Mouse (Mus musculus) hindbrain, embryonic 13.5 days (tissue): ENCODE measurements around the gene Tdrd3. TPM values are rescaled to one million over a fixed set of nuclear protein-coding genes. Genes with fewer than 3 reads are reported as not detected.

ENCODE experiments used
- ATAC-seq: fragments of 200-750 bp; cut with Nextera tagmentation; 2 replicates; pipeline ENCODE4 v1.8.0; 2017; ENCODE audit warnings: moderate TSS enrichment; ENCODE audit not compliant: low FRiP score
- H3K27ac ChIP-seq: fragments of 300-500 bp; sonication (generic); 2 replicates; pipeline ENCODE4 v1.5.1; 2015; ENCODE audit warnings: inconsistent platforms, mild to moderate bottlenecking, moderate library complexity
- H3K27me3 ChIP-seq: fragments of 300-500 bp; sonication (generic); 2 replicates; pipeline ENCODE4 v1.6.1; 2015; ENCODE audit warnings: mild to moderate bottlenecking, inconsistent platforms
- H3K36me3 ChIP-seq: fragments of 300-500 bp; sonication (generic); 2 replicates; pipeline ENCODE4 v1.6.1; 2015; ENCODE audit warnings: mild to moderate bottlenecking, inconsistent platforms
- H3K4me1 ChIP-seq: fragments of 300-500 bp; sonication (generic); replicated peaks from 2 replicates; pipeline ENCODE4 v1.6.1; 2015; ENCODE audit warnings: inconsistent platforms
- H3K4me2 ChIP-seq: fragments of 300-500 bp; sonication (generic); 2 replicates; pipeline ENCODE4 v1.6.1; 2015; ENCODE audit warnings: inconsistent platforms, mild to moderate bottlenecking, moderate library complexity
- H3K4me3 ChIP-seq: fragments of 300-500 bp; sonication (generic); 2 replicates; pipeline ENCODE4 v1.5.1; 2015; ENCODE audit warnings: mild to moderate bottlenecking, inconsistent platforms
- H3K9ac ChIP-seq: fragments of 300-500 bp; sonication (generic); 2 replicates; pipeline ENCODE4 v1.6.1; 2015; ENCODE audit warnings: mild to moderate bottlenecking, inconsistent platforms
- H3K9me3 ChIP-seq: fragments of 300-500 bp; sonication (generic); 2 replicates; pipeline ENCODE4 v1.6.1; 2016; ENCODE audit warnings: inconsistent platforms
- WGBS: fragments of 180-500 bp; shearing (Covaris S2); methylation state at CpG from one replicate; pipeline ENCODE4 v1.1.7; 2015; 5-methylcytosine and 5-hydroxymethylcytosine counted together
- polyA plus RNA-seq: library from polyadenylated mRNA; unstranded; fragments of >200 nt; fragmentation: Nextera tagmentation; extraction: Ambion mirVana; gene quantifications from 2 replicates; pipeline ENCODE4 v1.2.1, GENCODE M21; 2015

The Tdrd3 gene
- polyA plus RNA-seq, 1 experiment from 2014 or later = 45.4 TPM

DNA sequence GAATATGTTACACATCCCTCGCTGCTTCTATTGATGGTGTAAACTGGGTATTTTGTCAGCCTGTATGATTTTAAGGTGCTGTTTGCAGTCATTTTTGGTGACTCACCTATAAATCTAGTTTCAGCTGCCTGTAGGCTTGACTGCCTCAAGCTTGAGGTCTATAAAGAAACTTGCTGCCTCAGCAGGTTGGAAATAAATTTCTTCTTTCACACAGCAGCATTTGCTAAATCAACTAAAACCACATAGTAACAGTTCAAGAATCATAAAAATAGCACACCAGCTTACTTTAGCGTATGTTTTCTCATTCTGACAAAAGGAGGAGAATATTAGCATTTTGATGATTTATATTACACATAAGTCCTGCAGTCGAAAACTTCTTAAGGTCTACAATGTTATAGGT, 6.0 kb downstream of the Tdrd3 start:
- Histone ChIP-seq H3K36me3 (no peaks in the 10 kb centered on the region), H3K4me3 (no peak overlapping the region), H3K4me1 (peaks cover 26% of the 10 kb centered on the region), H3K9me3 (no peaks in the 10 kb centered on the region), H3K4me2 (no peak overlapping the region), H3K27ac (no peak overlapping the region), H3K9ac (no peak overlapping the region), H3K27me3 (no peaks in the 10 kb centered on the region)
- no peak for ATAC-seq
- WGBS = 91% methylated on average over 3 of the region's 3 CpGs

DNA sequence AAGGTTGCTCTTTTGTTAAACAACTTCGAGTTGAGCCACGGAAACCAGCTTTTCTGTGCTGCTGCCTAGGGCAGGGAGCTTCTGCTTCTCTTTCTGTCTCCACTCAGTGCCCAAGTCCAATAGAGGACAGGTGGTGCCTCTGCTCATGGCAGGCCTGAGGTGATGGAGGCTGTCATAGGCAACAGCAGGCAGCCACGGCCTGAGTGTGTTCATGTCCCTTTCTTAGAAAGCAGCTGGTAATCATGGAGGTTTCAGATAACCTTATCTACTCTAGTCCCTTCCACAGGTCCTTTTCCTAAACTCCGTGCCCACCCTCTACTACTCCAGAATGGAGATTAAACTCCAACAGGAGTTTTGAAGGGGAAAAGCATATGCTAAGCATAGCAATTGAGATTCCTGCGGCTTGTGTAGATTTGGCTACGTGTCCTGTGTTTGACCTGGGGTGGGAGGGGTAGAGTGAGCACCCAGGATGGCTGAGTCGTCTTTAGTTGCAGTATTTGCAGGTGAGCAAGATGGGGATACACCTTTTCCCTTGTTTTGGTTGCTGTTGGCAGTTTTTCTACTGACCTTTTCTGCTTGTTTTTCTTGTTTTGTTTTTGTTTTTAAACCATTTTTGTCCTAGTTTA, 10.0 kb downstream of the Tdrd3 start:
- Histone ChIP-seq H3K9me3 (no peaks in the 10 kb centered on the region), H3K4me1 (peaks cover 6% of the 10 kb centered on the region; the same call in 1 of the 2 replicates), H3K4me2 (no peak overlapping the region), H3K36me3 (no peaks in the 10 kb centered on the region), H3K27me3 (no peaks in the 10 kb centered on the region), H3K4me3 (no peak overlapping the region), H3K27ac (no peak overlapping the region), H3K9ac (no peak overlapping the region)
- 71% methylated on average over 7 of the region's 7 CpGs for WGBS
- no peak for ATAC-seq

DNA sequence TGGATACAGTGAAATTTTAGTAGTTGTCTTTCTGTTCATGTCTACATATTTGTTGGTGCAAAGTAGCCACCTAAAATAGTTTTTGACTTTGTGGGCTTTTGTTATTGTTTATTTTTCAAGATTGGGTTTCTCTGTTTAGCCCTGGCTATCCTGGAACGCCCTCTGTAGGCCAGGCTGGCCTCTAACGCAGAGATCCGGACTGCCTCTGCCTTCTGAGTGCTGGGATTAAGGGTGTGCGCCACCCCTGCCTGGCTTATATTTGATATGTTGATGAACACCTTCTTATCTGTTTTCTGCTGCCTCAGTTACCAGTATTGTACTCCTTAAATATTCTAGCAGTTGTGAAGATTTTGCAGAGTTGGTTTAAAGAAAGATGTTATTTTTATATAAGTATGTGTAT, 10.6 kb downstream of the Tdrd3 start:
- Histone ChIP-seq H3K36me3 (no peaks in the 10 kb centered on the region), H3K4me3 (no peak overlapping the region), H3K27ac (no peak overlapping the region), H3K27me3 (no peaks in the 10 kb centered on the region), H3K9ac (no peak overlapping the region), H3K4me2 (no peak overlapping the region), H3K4me1 (peaks cover 6% of the 10 kb centered on the region; the same call in 1 of the 2 replicates), H3K9me3 (no peaks in the 10 kb centered on the region)
- no peak for ATAC-seq
- 93% methylated on average over 4 of the region's 4 CpGs for WGBS

DNA sequence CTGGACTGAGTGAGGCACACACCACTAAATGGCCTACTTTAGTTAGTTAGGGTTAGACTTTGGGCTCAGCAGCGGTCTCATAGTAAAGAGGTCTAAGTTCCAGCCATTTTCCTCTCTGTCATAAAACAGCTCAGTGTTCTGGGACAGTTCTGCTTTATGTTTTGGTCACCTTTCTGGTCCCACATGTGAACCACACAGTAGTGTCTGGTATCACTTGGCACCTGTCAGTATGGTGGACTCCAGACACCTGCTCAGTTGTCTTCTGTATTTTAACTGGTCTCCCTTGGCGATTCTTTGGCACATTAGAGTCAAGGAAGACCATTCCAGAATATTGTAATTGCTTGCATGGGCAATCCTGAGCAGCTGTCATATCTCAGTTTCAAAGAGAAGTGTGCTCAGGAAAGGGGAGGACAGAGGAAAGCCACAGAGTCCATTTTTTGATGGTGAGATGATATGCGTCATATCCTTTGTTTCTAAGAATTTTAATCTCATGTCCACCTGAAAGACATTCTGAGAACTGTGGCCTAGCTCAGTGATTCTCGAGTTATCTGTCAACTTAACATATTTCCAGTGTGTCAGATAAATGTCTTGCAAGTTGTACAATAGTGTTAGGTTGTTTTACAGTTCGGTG, 11.3 kb downstream of the Tdrd3 start:
- Histone ChIP-seq H3K27ac (no peak overlapping the region), H3K9me3 (no peaks in the 10 kb centered on the region), H3K27me3 (no peaks in the 10 kb centered on the region), H3K4me2 (no peak overlapping the region), H3K4me1 (peaks cover 6% of the 10 kb centered on the region; the same call in 1 of the 2 replicates), H3K36me3 (no peaks in the 10 kb centered on the region), H3K4me3 (no peak overlapping the region), H3K9ac (no peak overlapping the region)
- ATAC-seq = no peak
- 89% methylated on average over 5 of the region's 5 CpGs for WGBS

DNA sequence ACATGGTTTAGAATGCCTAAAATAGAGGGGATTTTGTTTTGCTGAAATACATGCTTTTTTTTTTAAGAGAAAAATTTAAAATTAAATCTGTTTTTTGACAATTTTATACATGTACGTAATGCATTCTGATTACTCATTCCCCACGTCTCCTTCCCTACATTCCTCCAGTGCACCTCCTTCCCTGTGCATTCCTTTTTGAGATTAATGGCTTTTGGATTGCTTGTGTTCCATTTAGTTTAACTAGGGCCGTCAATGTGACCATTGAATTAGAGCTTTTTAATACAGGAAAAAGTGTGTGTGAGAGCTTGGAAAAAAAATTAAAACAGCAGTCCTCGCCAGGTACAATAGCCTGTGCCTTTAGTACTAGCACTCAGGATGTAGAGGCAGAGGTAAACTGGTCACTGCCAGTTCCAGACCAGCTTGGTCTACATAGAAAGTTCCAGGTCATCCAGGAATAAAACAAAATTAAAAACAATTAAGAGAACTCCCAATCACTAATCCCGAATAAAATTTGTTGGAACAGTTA, 17.0 kb downstream of the Tdrd3 start:
- WGBS = 63% methylated on average over 5 of the region's 5 CpGs
- Histone ChIP-seq H3K9ac (no peak overlapping the region), H3K4me3 (no peak overlapping the region), H3K27me3 (no peaks in the 10 kb centered on the region), H3K9me3 (no peaks in the 10 kb centered on the region), H3K4me1 (no peaks in the 10 kb centered on the region), H3K36me3 (peaks cover 4% of the 10 kb centered on the region; the same call in 1 of the 2 replicates), H3K4me2 (no peak overlapping the region), H3K27ac (no peak overlapping the region)
- ATAC-seq = no peak

DNA sequence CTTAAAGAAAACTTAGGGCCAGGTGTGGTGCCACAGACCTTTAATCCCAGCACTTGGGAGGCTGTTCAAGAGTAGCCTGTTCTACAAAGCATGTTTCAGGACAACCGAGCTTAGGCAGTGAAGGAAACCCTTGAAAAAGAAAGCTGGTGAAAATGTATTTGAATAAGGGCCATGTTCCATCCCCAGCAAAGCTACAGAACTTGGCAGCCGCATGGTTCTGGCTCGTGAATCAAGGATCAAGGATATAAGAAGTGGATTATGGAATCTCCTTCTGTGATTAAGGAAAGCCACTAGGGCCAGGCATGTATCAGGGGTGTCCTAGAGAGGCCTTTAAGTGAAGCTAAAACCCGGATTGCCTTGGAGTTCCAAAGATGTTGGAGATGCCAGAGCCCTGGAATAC, 18.9 kb downstream of the Tdrd3 start:
- no peaks in the 10 kb centered on the region for H3K9me3 ChIP-seq
- no peak overlapping the region for H3K4me2 ChIP-seq
- no peak for ATAC-seq
- 96% methylated on average over 4 of the region's 4 CpGs for WGBS
- H3K9ac ChIP-seq = no peak overlapping the region
- H3K27me3 ChIP-seq = no peaks in the 10 kb centered on the region
- no peak overlapping the region for H3K27ac ChIP-seq
- H3K36me3 ChIP-seq = peaks cover 4% of the 10 kb centered on the region; the same call in 1 of the 2 replicates
- H3K4me3 ChIP-seq = no peak overlapping the region
- H3K4me1 ChIP-seq = peaks cover 4% of the 10 kb centered on the region

DNA sequence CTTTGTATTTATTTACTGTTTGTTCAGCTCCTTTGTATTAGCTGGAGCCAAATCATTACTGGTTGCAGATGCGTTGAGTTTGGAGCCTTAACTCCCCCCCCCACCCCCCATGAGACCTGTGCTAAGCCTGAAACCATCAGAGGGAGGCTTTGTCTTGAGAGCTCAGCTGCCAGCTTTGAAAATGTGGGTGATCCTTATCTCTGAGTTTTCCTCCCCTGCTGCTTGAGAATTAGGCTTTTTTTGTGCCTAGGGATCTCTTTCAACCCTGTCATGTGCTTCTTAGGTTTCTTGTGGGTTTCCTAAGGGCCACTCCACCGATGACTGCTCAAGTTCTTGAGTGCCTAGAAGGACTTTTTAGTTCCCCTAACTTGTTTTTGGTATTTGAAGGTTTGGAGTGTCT, 23.3 kb downstream of the Tdrd3 start:
- no peak for ATAC-seq
- Histone ChIP-seq H3K27me3 (no peaks in the 10 kb centered on the region), H3K4me1 (peaks cover 4% of the 10 kb centered on the region), H3K27ac (no peak overlapping the region), H3K4me2 (no peak overlapping the region), H3K4me3 (no peak overlapping the region), H3K36me3 (peaks cover 4% of the 10 kb centered on the region; the same call in 1 of the 2 replicates), H3K9ac (no peak overlapping the region), H3K9me3 (no peaks in the 10 kb centered on the region)
- WGBS = 3% methylated on average over 2 of the region's 2 CpGs

DNA sequence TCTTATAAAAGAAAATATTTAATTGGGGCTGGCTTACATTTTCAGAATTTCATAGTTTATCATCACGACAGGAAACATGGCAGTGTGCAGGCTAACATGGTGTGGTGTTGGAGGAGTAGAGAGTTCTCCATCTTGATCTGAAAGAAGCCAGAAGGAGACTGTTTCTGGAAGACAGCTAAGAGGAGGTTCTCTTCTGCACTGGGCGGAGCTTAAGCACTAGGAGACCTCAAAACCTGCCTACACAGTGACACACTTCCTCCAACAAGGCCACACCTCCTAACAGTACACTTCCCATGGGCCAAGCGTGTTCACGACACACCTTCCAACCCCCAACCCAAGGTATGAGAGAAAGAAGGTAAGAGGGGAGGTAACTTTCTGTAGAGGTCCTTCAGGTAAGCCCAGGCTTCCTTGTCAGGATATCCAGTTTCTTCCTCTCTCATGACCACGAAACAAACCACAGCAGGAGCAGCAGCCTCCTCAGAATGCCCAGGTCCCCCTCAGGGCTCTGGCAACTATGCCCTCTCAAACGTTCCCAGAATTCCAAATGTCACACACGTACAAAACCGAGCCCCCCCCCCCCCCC, 30.0 kb downstream of the Tdrd3 start:
- no peak overlapping the region for H3K27ac ChIP-seq
- no peak overlapping the region for H3K4me2 ChIP-seq
- ATAC-seq = no peak
- 87% methylated on average over 8 of the region's 8 CpGs for WGBS
- H3K9me3 ChIP-seq = no peaks in the 10 kb centered on the region
- no peak overlapping the region for H3K4me3 ChIP-seq
- peaks cover 3% of the 10 kb centered on the region; the same call in 1 of the 2 replicates for H3K36me3 ChIP-seq
- peaks cover under 1% of the 10 kb centered on the region; the same call in 1 of the 2 replicates for H3K4me1 ChIP-seq
- no peak overlapping the region for H3K9ac ChIP-seq
- H3K27me3 ChIP-seq = no peaks in the 10 kb centered on the region

DNA sequence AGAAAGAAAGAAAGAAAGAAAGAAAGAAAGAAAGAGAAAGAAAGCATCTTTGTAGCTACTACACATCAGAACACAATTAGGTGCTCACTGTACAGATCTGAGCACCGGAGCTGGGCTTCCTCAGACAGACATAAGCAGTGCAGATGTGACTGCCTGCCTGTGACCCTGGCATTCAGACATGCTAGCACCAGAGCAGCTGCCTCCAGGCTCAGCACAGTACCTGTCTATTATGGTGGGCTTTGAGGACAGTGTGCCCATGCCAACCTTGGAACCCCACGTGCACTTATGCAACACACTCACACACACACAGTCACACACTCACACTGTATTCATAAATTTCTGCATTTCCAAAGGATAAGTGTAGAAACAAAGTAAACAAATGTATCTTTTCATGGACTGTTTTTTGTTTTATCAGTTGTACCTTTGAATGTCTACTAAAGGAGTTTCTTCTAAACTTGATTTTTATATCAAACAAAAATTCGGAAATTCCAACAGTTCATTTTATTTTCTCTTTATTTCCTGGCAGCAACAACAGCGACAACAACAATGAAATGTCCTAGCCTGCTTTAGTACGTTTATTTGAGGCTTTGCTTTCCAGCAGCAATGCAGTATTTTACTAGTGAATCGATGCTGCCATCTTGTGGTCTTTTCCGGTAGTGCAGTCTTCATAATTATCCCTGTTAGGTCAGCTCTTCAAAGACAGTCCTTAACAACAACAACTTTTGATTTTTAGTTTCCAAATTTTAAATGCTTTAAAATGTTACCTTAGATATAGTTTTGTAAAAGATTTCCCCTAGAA, 35.4 kb downstream of the Tdrd3 start:
- H3K4me2 ChIP-seq = peak overlapping the region; percentile 25
- no peak overlapping the region for H3K4me3 ChIP-seq
- H3K4me1 ChIP-seq = peaks cover 12% of the 10 kb centered on the region
- peak overlapping the region; percentile 69 for H3K27ac ChIP-seq
- peak overlapping the region; percentile 15; the same call in 1 of the 2 replicates for H3K9ac ChIP-seq
- 10% methylated on average over 7 of the region's 7 CpGs for WGBS
- H3K27me3 ChIP-seq = no peaks in the 10 kb centered on the region
- ATAC-seq = peak; percentile 85
- H3K9me3 ChIP-seq = no peaks in the 10 kb centered on the region
- H3K36me3 ChIP-seq = 0 out of 2 replicates have a peak, but pooled peaks cover 4% of the 10 kb centered on the region

DNA sequence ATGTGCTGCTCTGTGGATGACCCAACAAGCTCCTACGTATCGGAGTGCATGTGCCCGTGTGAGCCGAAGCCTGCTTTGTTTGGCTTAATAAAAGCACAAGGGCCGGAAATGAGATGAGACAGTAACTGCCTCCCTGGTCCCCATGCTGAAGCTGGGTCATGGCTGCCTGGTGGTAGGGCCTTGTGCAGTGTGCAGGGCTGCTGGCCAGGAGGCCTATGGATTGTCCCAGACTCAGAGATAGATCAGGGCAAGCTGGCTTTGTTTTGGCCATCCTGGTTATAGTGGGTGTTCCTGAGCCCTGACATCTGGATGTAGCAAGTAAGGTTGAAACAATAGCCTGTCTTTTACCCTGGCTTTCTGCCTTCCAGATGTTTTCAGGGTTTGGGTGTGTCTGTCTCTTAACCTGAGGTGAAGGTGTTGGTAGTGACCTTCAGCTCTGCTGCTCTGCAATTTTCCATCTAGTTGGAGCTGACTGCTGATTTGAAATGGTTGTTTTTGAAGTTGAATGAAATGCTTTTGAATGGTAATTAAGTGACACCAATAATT, 39.3 kb downstream of the Tdrd3 start:
- H3K4me2 ChIP-seq = no peak overlapping the region
- peaks cover 12% of the 10 kb centered on the region for H3K4me1 ChIP-seq
- ATAC-seq = no peak
- no peaks in the 10 kb centered on the region for H3K27me3 ChIP-seq
- 69% methylated on average over 5 of the region's 5 CpGs for WGBS
- H3K27ac ChIP-seq = no peak overlapping the region
- H3K9me3 ChIP-seq = no peaks in the 10 kb centered on the region
- no peak overlapping the region for H3K4me3 ChIP-seq
- H3K9ac ChIP-seq = no peak overlapping the region
- 0 out of 2 replicates have a peak, but pooled peaks cover 8% of the 10 kb centered on the region for H3K36me3 ChIP-seq

DNA sequence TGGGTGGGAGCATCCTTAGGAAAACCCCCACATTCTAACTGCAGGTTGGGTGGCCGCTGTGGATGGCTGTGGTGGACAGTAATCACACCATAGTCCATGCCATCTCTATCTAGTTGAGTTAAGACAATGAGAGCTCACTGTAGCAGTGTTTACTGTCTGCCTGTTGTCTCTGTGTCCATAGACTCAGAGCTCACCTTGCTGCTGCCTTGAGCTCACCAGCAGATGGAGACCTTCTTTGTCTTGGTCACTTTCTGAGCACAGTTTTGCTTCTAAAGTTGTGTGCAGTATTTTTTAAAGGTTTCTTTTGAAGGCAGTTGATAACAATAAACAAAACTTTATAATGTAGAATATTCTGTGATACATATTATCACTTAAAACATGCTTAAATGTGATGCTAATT, 43.3 kb downstream of the Tdrd3 start:
- ATAC-seq = no peak
- Histone ChIP-seq H3K27me3 (no peaks in the 10 kb centered on the region), H3K27ac (no peak overlapping the region), H3K4me1 (peaks cover 8% of the 10 kb centered on the region), H3K4me2 (no peak overlapping the region), H3K4me3 (no peak overlapping the region), H3K9ac (no peak overlapping the region), H3K9me3 (no peaks in the 10 kb centered on the region), H3K36me3 (0 out of 2 replicates have a peak, but pooled peaks cover 3% of the 10 kb centered on the region)
- WGBS = 97% methylated on average over 1 of the region's 1 CpGs

DNA sequence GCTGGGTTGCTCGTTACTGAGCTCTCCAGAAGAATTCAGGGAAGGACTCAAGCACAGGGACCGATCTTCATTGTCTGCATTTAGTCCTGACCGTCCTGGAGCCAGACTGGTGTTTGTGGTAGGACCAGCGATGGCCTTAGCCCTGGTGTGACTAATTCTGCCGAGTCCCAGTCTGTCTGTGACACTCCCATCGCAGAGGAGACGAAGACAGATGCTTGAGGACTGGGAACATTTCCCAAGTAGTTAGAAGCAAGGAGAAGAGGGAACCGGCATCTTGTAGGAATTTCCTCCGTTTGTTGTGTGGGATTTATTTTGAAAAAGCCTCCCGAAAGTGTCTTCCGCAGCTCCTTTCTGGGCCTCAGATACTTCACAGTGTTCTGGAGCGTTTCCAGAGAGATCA, 45.1 kb downstream of the Tdrd3 start:
- no peaks in the 10 kb centered on the region for H3K9me3 ChIP-seq
- no peak overlapping the region for H3K4me2 ChIP-seq
- no peaks in the 10 kb centered on the region for H3K27me3 ChIP-seq
- no peak overlapping the region for H3K4me3 ChIP-seq
- no peak overlapping the region for H3K9ac ChIP-seq
- 0 out of 2 replicates have a peak, but pooled peaks cover 3% of the 10 kb centered on the region for H3K36me3 ChIP-seq
- no peak for ATAC-seq
- H3K27ac ChIP-seq = no peak overlapping the region
- no peaks in the 10 kb centered on the region; the same call in 1 of the 2 replicates for H3K4me1 ChIP-seq
- WGBS = 81% methylated on average over 12 of the region's 12 CpGs
